Mouse (Mus musculus): ENCODE data around the gene Ier5. TPM values are rescaled to one million over a fixed set of nuclear protein-coding genes. Genes with fewer than 3 reads are reported as not detected.

Ier5 gene
- 10 to 100 TPM; 10.3 to 22.4 (median 13.3) TPM for total RNA-seq (2022)

DNA sequence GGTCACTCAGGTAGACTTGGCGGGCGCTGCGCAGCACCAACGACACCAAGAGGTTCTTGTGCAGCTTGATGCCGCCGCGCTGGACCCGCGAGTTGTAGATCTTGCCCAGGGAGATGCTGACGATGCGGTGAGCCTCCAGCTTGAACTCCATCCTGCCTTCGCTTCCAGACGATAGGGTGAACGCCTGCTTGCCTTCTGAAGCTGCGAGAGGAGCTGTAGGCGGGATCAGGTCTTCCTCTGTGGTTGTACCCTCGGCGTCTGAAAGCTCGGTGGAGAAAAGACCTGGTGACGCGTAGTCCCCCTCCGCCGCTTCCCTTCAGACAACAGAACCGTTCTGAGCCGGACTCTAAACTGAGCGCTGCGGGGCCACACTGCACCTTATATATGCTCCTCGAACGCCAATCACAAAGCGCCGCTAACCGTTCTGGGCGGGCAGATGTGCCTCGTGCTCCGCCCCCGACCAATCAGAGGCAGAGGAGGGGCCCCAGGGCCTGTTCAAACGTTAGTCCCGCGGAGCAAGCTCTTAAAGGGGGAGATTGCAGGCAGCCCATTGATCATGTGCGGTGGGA lies at the start of gene Ier5:
TSS of gene Ier5 (minus strand) at position 357 of the 569 bp plus-strand sequence.
- DNase-seq (ENCODE audit: low spot score): peak; percentile 99

DNA sequence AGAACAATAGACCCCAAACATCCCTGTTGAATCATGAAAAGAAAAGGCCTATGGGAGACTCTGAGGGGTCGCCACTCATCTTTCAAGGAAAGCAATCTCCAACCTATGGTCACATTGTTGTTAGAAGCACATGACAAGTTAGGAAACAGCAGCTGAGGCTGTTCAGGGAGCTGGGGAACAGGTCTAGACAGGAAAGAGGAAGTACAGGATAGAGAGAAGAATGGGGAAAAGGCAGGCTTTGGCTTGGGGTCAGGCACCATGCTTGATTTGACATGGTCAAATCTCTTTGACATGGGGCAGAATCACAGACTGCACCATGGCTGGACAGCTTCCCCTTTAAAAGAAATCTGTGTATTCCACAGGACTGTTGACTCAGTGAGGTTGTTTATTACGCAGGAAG lies 47.8 kb upstream of the Ier5 start:
- DNase-seq (ENCODE audit: low spot score): no peak

DNA sequence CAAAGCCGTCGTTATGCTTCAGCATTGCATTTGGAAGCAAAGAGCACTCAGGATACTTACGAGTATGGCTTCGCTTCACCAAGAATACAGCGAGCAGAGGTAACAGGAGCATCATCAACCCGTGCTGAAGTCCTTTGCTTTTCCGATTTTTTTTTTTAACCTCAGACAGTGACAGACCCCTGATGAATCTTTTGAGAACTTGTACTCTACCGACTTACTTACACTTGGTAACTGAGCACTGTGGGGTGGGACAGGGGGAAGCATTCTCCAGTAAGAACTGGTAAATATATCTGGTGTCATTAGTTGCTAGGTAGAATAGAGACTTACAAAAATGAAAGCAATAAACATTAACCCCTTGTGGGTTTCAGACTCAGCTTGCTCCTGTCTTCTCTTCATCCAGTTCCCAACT lies 47.1 kb upstream of the Ier5 start, which contains the start of gene Mr1:
TSS of gene Mr1 (minus strand) at position 243 of the 409 bp plus-strand sequence.
- DNase-seq (ENCODE audit: low spot score): peak; percentile 86

DNA sequence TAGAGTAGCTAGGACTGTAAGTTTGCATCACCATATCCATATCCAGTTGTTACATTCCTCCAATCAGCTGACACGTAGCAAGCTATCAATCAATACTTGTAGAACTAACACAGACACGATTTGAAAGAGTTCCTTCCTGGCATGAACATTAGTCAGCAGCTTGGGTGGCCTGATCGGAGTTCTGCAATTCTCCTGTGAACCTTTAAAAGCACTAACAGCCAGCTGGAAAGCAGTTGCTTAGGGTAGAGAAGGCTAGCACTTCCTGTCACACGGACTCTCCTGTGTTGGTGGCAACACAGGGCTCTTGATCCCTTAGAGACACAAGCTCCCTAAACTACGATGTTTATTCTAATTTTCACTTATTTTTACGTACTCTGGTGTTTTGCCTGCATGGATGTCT lies 46.2 kb upstream of the Ier5 start:
- DNase-seq (ENCODE audit: low spot score): peak; percentile 33

DNA sequence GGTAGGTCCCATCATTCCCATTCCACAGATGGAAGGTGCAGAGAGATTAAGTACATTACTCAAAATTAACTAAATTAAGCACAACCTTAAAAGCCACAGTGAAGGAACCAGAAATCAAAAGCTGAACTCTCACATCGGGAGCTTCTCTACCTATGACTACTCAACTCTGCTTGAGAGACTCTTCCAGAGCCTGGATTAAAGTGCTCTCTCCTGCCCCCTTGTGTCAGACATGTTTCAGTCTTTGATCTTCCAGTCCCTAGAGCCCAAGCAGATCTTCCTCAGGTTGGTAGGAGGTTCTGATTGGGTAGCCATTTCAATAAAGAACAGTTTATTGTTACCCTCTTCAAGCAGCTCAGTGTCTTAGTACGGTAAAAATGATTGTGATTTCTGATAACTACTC lies 40.6 kb upstream of the Ier5 start:
- DNase-seq (ENCODE audit: low spot score): peak; percentile 85

DNA sequence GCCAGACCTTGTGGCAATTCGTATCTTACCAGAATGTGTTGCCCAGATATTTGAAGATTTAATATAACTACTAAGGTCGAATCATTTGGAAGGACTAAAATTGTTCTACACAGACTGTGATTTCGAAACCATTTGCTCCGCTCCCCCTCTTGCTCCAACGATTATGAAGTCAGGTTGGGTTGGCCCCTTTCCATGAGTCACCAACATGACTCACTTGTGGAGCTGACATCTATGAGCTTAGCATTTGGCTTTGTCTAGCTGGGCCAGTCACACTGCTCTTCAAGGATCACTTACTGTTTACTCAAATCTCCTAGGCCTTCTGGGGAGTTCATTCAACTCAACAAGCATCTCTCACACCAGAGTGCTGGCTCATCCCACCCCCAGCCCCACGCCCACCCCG lies 39.4 kb upstream of the Ier5 start:
- DNase-seq (ENCODE audit: low spot score): peak; percentile 70

DNA sequence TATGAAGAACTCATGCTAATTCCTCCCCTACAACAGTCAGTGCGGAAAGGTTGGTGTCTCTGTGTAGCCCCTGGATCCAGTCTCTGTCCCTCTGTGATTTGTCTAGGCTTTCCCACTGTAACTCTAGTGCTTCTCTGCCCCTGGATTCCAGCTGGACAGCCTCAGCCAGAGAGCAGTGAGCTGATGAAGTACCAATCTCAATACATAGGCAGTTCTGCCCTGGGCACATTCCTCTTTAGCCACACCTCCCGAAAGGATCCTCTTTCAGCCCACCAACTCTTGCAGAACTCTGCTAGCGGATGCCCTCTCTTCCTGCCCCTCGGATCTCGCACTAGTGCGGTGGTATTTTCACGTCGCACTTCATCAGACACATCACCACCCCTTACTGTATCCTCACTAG lies 35.4 kb upstream of the Ier5 start:
- no peak for DNase-seq (ENCODE audit: low spot score)

DNA sequence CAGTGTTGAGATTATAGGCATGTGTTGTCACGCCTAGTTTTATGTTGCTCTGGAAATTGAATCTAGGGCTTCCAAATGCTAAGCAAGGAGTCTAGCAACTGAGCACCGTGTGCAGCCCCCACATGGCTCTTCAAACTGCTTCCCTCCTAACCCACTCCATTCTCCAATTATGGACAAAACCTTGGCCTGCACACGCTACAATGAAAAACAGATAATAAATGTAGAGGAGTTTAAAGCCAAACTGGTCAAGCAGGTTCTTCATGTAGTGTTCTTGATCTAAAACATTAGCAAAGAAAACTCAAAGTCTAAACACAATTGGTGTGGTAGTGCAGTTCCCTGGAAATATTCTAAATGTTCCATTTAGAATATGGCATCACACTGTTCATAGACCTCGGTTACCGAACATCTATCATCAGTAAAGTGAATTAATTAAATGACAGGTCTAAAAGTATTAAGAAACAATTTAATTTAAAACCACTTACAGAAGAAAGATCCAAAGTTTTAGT lies 28.0 kb upstream of the Ier5 start:
- DNase-seq (ENCODE audit: low spot score): no peak

DNA sequence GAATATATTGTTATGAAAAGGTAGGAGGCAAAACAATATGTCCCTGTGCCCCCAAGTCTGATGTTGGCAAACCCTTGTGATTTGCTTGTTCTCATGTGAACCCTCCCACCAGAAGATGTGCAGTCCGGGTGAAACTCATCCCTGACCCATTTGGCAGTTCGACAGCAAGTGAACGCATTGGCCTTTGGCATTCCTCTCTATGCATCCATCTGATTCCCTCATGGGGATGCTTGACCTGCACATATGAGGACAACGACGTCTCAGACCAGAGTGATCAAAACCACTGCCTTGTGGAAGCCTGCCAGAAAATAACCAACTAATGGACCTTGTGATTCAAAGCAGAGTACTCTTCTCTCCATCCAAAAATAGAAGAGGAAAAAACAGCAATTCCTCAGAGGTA lies 27.3 kb upstream of the Ier5 start:
- DNase-seq (ENCODE audit: low spot score): no peak

DNA sequence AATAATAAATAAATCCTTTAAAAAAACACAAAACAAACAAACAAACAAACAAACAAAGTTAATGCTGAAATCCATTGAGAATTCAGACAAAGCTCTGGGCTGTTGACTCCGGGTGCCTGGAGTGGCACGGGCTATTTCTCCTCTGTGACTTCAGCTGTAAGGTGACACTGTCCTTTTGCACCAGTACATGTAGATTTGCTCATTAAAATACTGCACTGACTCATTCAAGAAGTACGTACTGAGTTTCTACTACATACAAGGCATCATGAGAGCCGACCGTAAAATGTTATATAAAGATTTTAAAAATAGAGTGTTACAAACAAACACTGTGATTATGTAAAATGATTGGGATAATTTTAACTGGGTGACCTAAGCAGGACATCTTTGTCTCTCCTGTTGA lies 25.0 kb upstream of the Ier5 start:
- no peak for DNase-seq (ENCODE audit: low spot score)

DNA sequence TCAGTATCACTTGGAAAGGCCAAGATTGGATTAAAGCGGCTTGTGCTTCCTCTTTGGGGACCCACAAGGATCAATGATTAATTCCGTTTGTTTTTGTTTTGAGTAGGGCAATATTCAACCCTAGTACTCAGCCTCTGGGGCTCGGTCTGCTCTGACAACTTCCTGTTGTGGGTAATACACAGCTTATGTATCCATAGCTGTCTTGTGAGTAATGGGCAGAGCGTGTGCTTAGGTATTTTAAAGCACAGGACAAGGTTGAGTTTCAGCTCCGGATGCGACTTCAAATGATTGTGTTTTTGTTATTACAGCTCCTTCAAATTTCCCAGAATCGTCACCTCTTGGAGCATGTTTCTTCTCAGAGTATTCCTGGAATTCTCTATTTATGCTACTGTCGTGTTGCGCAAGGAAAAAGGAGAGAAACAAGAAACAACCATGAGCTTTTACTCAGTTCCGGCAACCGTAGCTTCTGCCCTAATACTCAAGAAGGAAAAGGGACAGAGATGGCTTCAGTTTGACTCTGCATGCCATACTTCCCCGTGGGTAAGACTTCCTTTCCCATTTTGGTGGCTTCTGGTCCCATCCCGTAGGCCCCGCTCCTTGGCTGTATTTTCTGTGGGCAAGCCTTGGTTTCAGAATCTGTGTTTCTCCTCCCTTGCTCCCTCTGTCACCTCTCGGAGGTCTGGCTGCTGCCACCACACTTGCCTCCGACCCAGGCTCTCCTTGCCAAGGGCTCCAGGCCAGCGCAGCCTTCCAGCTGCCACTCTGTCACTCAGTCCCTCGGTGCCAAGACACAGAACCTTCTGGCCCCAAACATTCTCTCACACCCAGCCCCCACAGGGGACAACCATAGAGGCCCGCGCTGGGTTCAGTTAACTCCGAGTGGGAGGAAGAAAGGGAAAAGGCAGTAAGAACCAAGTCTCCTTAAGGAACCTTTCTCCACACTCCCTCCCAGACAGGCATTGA lies 22.8 kb upstream of the Ier5 start:
- peak; percentile 76 for DNase-seq (ENCODE audit: low spot score)

DNA sequence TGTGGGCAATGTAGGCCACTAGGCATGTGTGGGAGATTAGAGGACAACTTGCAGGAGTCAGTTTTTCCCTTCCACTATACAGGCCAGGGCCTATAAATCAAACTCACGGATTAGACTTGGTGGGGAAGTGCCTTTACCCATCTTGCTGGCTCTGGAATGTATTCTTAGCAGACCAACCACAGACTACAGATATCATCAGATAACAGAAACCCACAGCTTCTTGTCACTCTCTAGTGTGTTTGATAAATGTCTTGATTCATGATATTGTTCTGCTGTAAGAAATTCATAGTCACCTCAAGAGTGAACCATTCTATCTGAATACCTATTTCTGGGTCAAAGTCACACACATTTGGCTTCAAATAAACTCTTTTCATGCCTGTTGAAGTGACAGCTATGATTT lies 20.3 kb upstream of the Ier5 start:
- no peak for DNase-seq (ENCODE audit: low spot score)

DNA sequence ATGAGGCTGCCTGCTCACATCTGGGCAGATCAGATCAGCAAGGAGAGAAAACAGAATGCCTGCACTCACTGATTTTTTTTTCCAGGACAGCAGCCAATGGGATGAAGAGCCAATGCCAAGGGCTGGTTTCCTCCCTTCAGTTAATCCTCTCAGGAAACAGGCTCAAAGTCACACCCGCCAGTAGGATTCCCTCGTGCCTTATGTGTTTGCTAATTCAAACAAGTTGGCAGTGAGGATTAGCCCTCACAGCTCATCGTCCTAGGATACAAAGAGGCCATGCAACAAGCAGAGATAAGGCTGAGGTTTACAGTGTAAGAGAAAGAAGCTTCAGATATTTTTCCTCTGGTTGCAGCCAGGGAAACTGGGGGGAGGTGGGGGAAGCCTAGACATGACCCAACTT lies 14.5 kb upstream of the Ier5 start:
- no peak for DNase-seq (ENCODE audit: low spot score)

DNA sequence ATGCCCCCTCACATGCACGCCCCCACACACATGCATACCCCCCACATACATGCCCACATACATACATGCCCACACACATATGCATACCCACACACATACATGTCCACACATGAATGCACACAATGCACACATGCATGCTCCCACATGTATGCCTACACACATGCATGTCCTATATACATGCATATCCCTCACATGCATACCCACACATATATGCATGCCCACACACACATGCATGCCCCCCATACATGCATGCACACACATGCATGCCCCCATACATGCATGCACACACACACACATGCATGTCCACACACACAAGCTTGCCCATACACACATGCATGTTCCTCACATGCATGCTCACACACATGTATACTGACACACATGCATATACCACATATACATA lies 13.4 kb upstream of the Ier5 start:
- DNase-seq (ENCODE audit: low spot score): no peak

DNA sequence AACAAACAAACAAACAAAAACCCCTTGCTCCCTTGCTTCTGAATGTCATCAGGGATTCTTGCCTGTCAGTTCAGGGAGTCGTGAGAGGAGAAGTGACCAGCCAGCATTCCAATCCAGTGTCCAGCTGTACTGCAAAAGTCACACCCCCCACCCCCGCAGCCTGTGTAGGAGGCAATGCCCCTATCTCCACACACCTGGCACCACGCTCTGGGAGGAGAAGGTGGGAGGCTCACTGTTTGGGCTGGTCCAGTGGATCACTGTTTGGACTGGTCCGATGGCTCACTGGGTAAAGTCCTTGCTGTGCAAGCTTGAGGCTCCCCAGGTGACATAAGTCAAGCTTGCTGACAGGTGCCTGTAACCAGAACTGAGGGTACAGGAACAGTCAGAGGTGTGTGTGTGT lies 12.7 kb upstream of the Ier5 start:
- DNase-seq (ENCODE audit: low spot score): no peak

DNA sequence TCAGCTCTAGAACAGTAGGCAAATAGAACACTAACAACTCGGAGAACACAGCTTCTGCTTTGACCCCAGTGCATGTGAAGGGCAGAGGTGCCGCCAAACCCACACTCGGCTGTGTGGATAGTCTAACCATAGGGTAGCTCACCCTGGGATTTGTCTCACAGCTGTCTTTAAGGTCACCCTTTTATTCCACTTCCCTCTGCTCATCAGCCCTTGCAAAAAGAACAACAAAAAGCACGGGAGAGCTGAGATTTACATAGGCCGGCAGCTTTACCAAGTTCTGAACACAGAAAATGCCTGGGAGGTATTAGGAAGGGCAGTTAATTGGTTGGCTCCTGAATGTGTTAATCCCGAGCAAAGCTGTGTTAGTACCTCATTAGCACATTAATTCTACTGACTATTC lies 12.1 kb upstream of the Ier5 start:
- no peak for DNase-seq (ENCODE audit: low spot score)

DNA sequence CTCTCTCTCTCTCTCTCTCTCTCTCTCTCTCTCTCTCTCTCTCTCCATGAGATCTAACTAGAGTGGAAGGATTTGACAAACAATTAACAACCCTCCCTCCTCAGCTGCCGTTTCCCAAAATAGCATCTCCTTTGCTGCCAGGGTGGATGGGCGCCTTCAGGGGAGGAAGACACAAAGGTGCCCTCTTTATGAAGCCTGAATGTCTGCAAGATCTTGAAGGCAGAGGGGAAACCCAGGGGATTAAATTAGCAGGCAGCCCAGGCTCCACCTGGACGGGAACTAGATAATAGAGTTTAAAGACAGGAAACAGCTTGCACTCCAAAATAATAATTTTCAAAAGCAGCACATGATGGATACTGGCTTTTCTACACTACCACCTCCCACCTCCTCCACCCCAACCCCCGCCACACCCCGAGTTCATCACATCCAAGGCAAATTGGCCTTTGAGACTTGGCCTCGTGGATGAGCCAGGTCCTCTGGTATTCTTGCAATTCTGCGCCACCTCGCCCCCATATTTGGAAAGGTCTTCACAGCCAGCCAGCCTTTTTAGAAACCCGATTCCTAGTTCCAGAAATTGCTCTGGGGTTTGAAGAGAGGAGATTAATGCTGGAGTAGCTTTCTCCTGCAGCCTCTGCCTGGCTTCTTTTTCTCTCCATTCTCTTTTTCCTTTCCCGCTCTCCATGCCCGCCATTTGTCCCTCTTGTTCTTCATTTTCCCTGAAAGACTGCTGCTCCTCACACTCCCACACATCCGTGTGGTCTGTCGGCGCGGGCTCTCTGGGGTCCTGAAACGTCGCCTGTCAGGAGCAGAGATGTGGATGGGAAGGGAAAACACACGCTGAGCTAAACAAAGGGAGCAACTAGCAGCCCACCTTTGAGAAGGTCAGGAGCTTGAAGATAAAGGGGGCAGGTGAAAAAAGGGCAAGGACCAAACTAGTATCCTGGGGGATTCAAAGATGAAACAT lies 10.2 kb upstream of the Ier5 start:
- no peak for DNase-seq (ENCODE audit: low spot score)

DNA sequence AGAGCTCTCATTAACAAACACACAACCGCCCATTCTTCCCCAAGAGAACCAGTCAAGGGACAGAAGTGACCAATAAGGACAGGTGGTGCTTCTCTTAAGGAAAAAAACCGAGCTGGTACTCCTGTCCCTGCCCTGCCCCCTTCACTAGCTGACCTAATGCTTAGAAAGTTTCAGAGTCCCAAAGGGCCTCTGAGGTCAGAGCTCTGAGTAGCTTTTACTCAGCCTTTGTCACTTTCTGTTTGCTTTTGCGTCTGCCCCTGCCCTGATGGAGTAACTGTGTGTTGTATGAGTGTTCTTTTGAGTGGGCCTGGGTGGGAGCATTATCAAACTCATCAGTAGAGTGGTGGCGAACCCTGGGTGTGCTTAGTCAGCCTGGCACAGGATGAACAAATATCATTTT lies 9.0 kb upstream of the Ier5 start:
- DNase-seq (ENCODE audit: low spot score): no peak

DNA sequence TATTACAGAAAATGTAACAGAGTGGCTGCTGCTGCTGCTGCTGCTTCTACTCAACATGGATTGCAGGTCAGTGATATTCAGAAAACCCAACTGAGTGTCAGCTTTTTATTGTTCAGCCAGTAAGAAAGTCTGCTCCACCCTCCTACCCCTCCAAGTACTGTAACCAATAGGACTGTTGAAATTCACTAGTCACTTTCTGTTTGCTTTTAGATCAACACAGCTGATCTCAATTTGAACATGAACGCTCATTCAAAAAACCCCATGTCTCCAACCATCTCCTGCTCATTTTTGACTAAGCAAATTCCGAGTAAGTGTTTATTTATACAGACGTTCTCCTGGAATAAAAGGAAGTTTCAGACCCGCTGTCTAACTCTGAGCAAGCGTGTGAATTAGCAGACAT lies 8.4 kb upstream of the Ier5 start:
- no peak for DNase-seq (ENCODE audit: low spot score)

DNA sequence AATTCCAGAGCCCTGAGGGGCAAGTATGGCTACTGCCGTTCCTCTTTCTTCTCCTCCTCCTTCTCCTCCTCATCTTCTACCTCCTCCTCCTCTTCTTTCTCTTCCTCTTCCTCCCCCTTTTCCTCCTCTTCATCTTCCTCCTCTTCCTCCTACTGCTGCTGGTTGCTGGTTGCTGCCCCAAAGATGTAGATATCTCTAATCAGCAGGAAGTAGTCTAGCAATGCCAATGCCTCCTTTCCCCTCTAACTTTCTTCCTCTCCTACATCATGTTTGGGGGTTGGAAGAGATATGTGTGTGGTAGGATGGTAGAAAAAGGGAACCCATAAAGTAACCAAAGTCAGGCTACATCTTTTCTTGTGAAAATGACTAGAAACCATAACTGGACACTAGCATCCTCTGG lies 6.9 kb upstream of the Ier5 start:
- no peak for DNase-seq (ENCODE audit: low spot score)

DNA sequence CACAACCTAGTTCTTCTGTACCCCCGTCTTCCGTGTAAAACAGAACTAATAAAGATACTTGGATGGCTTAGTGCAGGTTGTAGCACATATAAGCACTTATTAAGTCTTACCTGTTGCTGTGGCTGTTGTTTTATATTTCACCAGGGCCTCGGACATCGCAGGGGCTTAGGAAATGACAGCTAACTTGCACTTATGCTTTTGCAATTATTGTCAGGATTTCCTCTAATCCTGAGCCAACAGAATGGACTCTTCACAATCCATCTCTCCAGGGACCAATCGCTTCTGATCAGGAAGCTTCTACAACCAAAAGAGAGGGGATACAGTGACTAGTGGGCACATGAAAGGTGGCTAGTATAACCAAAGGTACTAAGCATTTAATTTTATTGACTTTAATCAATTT lies 4.6 kb upstream of the Ier5 start:
- DNase-seq (ENCODE audit: low spot score): no peak

DNA sequence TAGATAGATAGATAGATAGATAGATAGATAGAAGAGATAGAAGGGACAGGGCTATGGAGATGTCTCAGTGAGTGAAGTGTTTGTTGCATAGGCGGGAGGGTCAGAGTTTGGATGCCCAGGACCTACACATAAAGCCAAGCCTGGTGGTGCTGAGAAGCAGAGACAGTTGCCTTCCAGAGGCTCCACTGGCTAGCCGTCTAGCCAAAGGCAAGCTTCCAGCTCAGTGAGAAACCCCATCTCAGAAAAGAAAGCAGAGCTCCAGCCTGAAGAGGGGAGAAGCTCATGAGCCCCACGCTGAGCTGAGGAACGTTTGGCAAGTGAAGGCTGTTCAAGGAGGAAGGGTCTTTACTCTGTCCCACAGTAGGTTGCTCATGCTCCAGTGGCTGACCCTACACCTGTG lies 3.2 kb upstream of the Ier5 start:
- DNase-seq (ENCODE audit: low spot score): no peak

Measured in heart, adult 8-10 months (tissue).